Mouse (Mus musculus): ENCODE measurements around the gene Trim37. TPM values are rescaled to one million over a fixed set of nuclear protein-coding genes. Genes with fewer than 3 reads are reported as not detected.
A peak's percentile ranks its signal among the peaks of the same experiment; 100 is the strongest.

Gene Trim37
- polyA plus RNA-seq, 2 experiments: 12.3 to 21.9 TPM

- no peaks in the 10 kb centered on the region for H3K9me3 ChIP-seq (ENCODE audit: control insufficient read depth, low read length)
- no peak overlapping the region for H3K4me2 ChIP-seq (replicated peaks; ENCODE audit: low read depth, low read length, severe bottlenecking)
- H3K36me3 ChIP-seq (ENCODE audit: control insufficient read depth, insufficient read depth, low read length): no peaks in the 10 kb centered on the region
- no peak for TF ChIP-seq POLR2A (IDR thresholded peaks at IDR 0.05; ENCODE audit: borderline replicate concordance, extremely low read depth, insufficient read depth, insufficient read length)
- ATAC-seq (ENCODE audit: low FRiP score, low read depth): no peak
- H3K27me3 ChIP-seq (ENCODE audit: control insufficient read depth, insufficient read depth, low read length): peaks cover 8% of the 10 kb centered on the region
- H3K4me3 ChIP-seq (replicated peaks; ENCODE audit: low read length): no peak overlapping the region
- H3K27ac ChIP-seq (replicated peaks; ENCODE audit: low read depth, low read length): no peak overlapping the region
- 83% methylated on average over 4 of the region's 4 CpGs for WGBS
- DNase-seq (ENCODE audit: low spot score): no peak
- no peak overlapping the region for H3K9ac ChIP-seq (ENCODE audit: low read depth, low read length, severe bottlenecking)
- peaks cover 2% of the 10 kb centered on the region; the same call in 1 of the 2 replicates for H3K4me1 ChIP-seq (ENCODE audit: control insufficient read depth, insufficient read depth, low read length)
Measured at GRCm38 (mm10) chr11:87240833-87241215, 113.9 kb downstream of the Trim37 start.

- no peaks in the 10 kb centered on the region for H3K9me3 ChIP-seq (ENCODE audit: control insufficient read depth, low read length)
- DNase-seq (ENCODE audit: low spot score) (no peak), ATAC-seq (ENCODE audit: low FRiP score, low read depth) (no peak)
- H3K4me3 ChIP-seq (replicated peaks; ENCODE audit: low read length): no peak overlapping the region
- WGBS: 73% methylated on average over 7 of the region's 7 CpGs
- no peak overlapping the region for H3K4me2 ChIP-seq (replicated peaks; ENCODE audit: low read depth, low read length, severe bottlenecking)
- H3K4me1 ChIP-seq (ENCODE audit: control insufficient read depth, insufficient read depth, low read length): peaks cover 4% of the 10 kb centered on the region; the same call in 1 of the 2 replicates
- H3K36me3 ChIP-seq (ENCODE audit: control insufficient read depth, insufficient read depth, low read length): no peaks in the 10 kb centered on the region
- H3K27ac ChIP-seq (replicated peaks; ENCODE audit: low read depth, low read length): no peak overlapping the region
- H3K9ac ChIP-seq (ENCODE audit: low read depth, low read length, severe bottlenecking): no peak overlapping the region
- H3K27me3 ChIP-seq (ENCODE audit: control insufficient read depth, insufficient read depth, low read length): peaks cover 8% of the 10 kb centered on the region
- TF ChIP-seq POLR2A (IDR thresholded peaks at IDR 0.05; ENCODE audit: borderline replicate concordance, extremely low read depth, insufficient read depth, insufficient read length): no peak
Measured at GRCm38 (mm10) chr11:87241256-87241655, 114.4 kb downstream of the Trim37 start.

GRCm38 (mm10) chr11:87245171-87245840 is 118.4 kb downstream of the Trim37 start:
- no peak for TF ChIP-seq POLR2A (IDR thresholded peaks at IDR 0.05; ENCODE audit: borderline replicate concordance, extremely low read depth, insufficient read depth, insufficient read length)
- 69% methylated on average over 9 of the region's 9 CpGs for WGBS
- no peak for DNase-seq (ENCODE audit: low spot score)
- Histone ChIP-seq H3K27ac (replicated peaks; ENCODE audit: low read depth, low read length) (no peak overlapping the region), H3K9ac (ENCODE audit: low read depth, low read length, severe bottlenecking) (no peak overlapping the region), H3K9me3 (ENCODE audit: control insufficient read depth, low read length) (no peaks in the 10 kb centered on the region), H3K27me3 (ENCODE audit: control insufficient read depth, insufficient read depth, low read length) (peaks cover 11% of the 10 kb centered on the region), H3K4me2 (replicated peaks; ENCODE audit: low read depth, low read length, severe bottlenecking) (no peak overlapping the region), H3K36me3 (ENCODE audit: control insufficient read depth, insufficient read depth, low read length) (no peaks in the 10 kb centered on the region), H3K4me3 (replicated peaks; ENCODE audit: low read length) (no peak overlapping the region), H3K4me1 (ENCODE audit: control insufficient read depth, insufficient read depth, low read length) (peaks cover 15% of the 10 kb centered on the region; the same call in 1 of the 2 replicates)
- ATAC-seq (ENCODE audit: low FRiP score, low read depth): no peak

- H3K36me3 ChIP-seq (ENCODE audit: control insufficient read depth, insufficient read depth, low read length): no peaks in the 10 kb centered on the region
- H3K4me2 ChIP-seq (replicated peaks; ENCODE audit: low read depth, low read length, severe bottlenecking): no peak overlapping the region
- no peak overlapping the region for H3K27ac ChIP-seq (replicated peaks; ENCODE audit: low read depth, low read length)
- ATAC-seq (ENCODE audit: low FRiP score, low read depth) (peak; percentile 55; the same call in 1 of the 2 replicates), DNase-seq (ENCODE audit: low spot score) (peak; percentile 68)
- peaks cover 11% of the 10 kb centered on the region for H3K27me3 ChIP-seq (ENCODE audit: control insufficient read depth, insufficient read depth, low read length)
- no peak overlapping the region for H3K4me3 ChIP-seq (replicated peaks; ENCODE audit: low read length)
- no peak overlapping the region for H3K9ac ChIP-seq (ENCODE audit: low read depth, low read length, severe bottlenecking)
- no peak for TF ChIP-seq POLR2A (IDR thresholded peaks at IDR 0.05; ENCODE audit: borderline replicate concordance, extremely low read depth, insufficient read depth, insufficient read length)
- WGBS: 29% methylated on average over 4 of the region's 4 CpGs
- H3K9me3 ChIP-seq (ENCODE audit: control insufficient read depth, low read length): no peaks in the 10 kb centered on the region
- peaks cover 15% of the 10 kb centered on the region; the same call in 1 of the 2 replicates for H3K4me1 ChIP-seq (ENCODE audit: control insufficient read depth, insufficient read depth, low read length)
Measured at GRCm38 (mm10) chr11:87246107-87246651, 119.3 kb downstream of the Trim37 start.

- H3K9me3 ChIP-seq (ENCODE audit: control insufficient read depth, low read length): no peaks in the 10 kb centered on the region
- H3K27ac ChIP-seq (replicated peaks; ENCODE audit: low read depth, low read length): no peak overlapping the region
- ATAC-seq (ENCODE audit: low FRiP score, low read depth) (no peak), DNase-seq (ENCODE audit: low spot score) (no peak)
- H3K9ac ChIP-seq (ENCODE audit: low read depth, low read length, severe bottlenecking): no peak overlapping the region
- no peak for TF ChIP-seq POLR2A (IDR thresholded peaks at IDR 0.05; ENCODE audit: borderline replicate concordance, extremely low read depth, insufficient read depth, insufficient read length)
- H3K27me3 ChIP-seq (ENCODE audit: control insufficient read depth, insufficient read depth, low read length): peaks cover 11% of the 10 kb centered on the region
- H3K4me1 ChIP-seq (ENCODE audit: control insufficient read depth, insufficient read depth, low read length): peaks cover 15% of the 10 kb centered on the region; the same call in 1 of the 2 replicates
- no peaks in the 10 kb centered on the region for H3K36me3 ChIP-seq (ENCODE audit: control insufficient read depth, insufficient read depth, low read length)
- no peak overlapping the region for H3K4me3 ChIP-seq (replicated peaks; ENCODE audit: low read length)
- 25% methylated on average over 9 of the region's 9 CpGs for WGBS
- H3K4me2 ChIP-seq (replicated peaks; ENCODE audit: low read depth, low read length, severe bottlenecking): no peak overlapping the region
Measured at GRCm38 (mm10) chr11:87246724-87247493, 120.0 kb downstream of the Trim37 start.

Data from limb, embryonic 14.5 days (tissue).